Mouse (Mus musculus): ENCODE data around the gene Cers4. TPM values are rescaled to one million over a fixed set of nuclear protein-coding genes. Genes with fewer than 3 reads are reported as not detected.

Cers4 gene
- polyA plus RNA-seq, 1 experiment from 2014 or later = 14.9 TPM

DNA sequence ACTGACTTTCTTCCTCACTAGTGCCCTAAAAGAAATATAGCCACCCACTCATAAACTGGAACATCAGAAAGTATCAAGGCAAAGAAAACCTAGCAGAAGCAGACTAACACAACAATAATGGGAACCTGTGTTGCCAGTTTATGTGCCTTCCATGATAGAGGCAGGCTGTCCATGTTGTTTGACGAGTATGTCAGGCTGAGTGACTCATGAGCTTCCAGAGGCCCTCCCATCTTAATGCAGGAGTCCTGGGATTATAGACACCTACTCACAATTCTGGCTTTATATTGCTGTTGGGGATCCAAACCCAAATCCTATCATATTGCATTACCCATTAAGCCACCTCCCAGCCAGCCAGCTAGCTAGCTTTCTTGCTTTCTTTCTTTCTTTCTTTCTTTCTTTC is 12.5 kb downstream of the Cers4 start:
- no peaks in the 10 kb centered on the region for H3K9me3 ChIP-seq
- no peak overlapping the region for H3K4me3 ChIP-seq

DNA sequence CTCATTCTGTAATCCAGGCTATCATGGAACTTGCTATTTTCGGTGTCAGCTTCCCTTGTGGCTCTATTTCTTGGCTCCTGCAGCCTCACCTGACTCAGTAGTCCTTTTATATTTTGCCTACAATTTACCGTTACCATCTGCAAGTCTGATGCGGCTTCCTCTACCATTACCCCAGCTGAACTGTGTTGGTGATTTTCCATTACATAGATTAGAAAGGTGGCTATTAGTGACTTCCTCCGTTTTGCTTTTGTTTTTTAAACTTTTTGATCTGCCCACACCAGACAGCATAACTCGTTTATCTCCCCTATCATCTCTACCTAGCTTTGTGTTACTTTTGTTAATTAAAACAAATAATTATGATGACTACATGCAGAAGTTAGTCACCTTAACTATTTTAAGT is 14.7 kb downstream of the Cers4 start:
- Histone ChIP-seq H3K4me3 (no peak overlapping the region), H3K9me3 (no peaks in the 10 kb centered on the region), H3K4me1 (no peaks in the 10 kb centered on the region), H3K9ac (no peak overlapping the region), H3K27ac (no peak overlapping the region), H3K27me3 (no peaks in the 10 kb centered on the region), H3K36me3 (no peaks in the 10 kb centered on the region), H3K4me2 (replicated peaks) (no peak overlapping the region)
- no peak for ATAC-seq (ENCODE audit: insufficient number of reproducible peaks, insufficient read depth, low FRiP score, low TSS enrichment)
- 76% methylated on average over 5 of the region's 5 CpGs for WGBS

More for the DNA sequence above, 12.5 kb downstream of the Cers4 start:
- no peaks in the 10 kb centered on the region for H3K4me1 ChIP-seq
- H3K9ac ChIP-seq = no peak overlapping the region
- H3K27ac ChIP-seq = no peak overlapping the region
- no peak overlapping the region for H3K4me2 ChIP-seq (replicated peaks)
- H3K36me3 ChIP-seq = no peaks in the 10 kb centered on the region
- no peak for ATAC-seq (ENCODE audit: insufficient number of reproducible peaks, insufficient read depth, low FRiP score, low TSS enrichment)
- 79% methylated on average over 1 of the region's 1 CpGs for WGBS
- no peaks in the 10 kb centered on the region for H3K27me3 ChIP-seq

DNA sequence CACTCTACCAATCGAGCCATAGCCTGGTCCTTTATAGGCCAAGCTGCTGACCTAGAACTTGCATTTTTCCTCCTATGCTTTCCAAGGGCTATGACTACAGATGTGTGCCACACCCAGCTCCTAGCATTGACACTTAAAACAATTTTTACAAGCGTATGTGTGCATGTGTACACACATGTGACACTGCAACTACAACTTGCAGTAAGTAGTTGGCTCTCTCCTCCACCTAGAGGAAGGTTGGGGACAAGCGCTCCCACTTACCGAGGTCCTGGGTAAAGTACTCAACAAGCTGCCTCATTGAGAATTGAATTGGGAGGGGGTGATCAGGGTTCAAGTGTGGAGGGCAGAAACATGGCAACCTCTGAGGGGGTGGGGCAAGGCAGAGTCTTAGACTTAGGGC is 18.0 kb downstream of the Cers4 start:
- Histone ChIP-seq H3K27ac (peak overlapping the region; percentile 56; the same call in 1 of the 2 replicates), H3K4me2 (replicated peaks) (no peak overlapping the region), H3K4me1 (no peaks in the 10 kb centered on the region), H3K36me3 (no peaks in the 10 kb centered on the region), H3K9ac (no peak overlapping the region), H3K9me3 (no peaks in the 10 kb centered on the region), H3K4me3 (no peak overlapping the region), H3K27me3 (no peaks in the 10 kb centered on the region)
- ATAC-seq (ENCODE audit: insufficient number of reproducible peaks, insufficient read depth, low FRiP score, low TSS enrichment) = no peak
- WGBS = 84% methylated on average over 4 of the region's 4 CpGs

DNA sequence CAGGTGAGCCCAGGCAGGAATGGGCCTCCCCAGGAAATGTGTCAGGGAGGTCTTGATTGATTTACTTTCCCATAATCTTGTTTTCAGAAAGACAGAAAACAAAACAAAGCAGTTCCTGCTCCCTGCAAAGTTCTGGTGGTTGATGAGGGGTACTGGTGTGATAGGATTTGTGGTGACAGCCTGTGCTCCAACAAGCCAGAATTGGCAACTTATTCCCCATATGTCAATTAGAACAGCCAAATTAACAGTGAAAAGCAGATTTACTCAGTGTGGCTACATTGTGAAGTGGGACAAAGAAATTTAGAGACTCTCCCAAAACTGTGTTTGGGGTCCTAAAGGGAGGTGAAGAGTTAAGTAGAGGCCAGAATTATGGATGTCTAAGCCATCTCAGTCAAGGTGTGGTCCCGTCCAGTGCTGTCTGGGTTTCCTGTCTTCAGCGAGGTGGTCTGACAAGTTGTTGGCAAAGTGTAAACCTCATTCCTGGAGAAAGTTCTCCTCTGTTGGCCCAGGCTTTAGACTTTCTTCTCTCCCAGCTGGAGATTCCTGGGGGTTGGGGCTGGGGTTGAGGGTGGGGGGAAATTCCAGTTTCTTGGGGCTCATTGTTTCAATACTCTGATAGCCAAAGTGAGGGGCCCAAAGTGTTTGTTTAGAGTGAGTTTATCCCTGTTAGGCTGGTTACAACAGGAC is 18.7 kb downstream of the Cers4 start:
- Histone ChIP-seq H3K4me1 (no peaks in the 10 kb centered on the region), H3K36me3 (no peaks in the 10 kb centered on the region), H3K9ac (no peak overlapping the region), H3K27me3 (no peaks in the 10 kb centered on the region), H3K4me3 (no peak overlapping the region), H3K27ac (peak overlapping the region; percentile 56), H3K4me2 (replicated peaks) (no peak overlapping the region), H3K9me3 (no peaks in the 10 kb centered on the region)
- ATAC-seq (ENCODE audit: insufficient number of reproducible peaks, insufficient read depth, low FRiP score, low TSS enrichment) = no peak; the same call in 1 of the 2 replicates
- 23% methylated on average over 2 of the region's 2 CpGs for WGBS

DNA sequence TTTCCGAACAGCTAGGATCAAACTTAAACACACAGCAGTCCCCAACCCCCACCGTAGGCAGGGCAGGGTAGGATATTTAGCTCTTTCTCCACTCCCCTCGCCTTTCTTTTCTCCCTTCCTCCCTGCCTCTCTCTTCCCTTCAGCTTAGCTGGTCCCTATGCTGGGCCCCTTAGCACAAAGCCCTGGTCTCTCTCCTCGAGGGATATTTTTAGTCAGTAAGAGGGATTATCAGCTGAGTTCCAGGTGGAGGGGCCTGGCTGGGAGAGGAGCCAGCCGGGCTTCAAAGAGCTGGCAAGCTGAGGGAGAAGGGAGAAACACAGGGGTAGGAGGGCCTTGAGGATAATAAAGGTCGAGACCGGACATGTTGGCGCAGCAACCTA is 19.3 kb downstream of the Cers4 start:
- Histone ChIP-seq H3K27ac (peak overlapping the region; percentile 52), H3K4me2 (replicated peaks) (no peak overlapping the region)
- ATAC-seq (ENCODE audit: insufficient number of reproducible peaks, insufficient read depth, low FRiP score, low TSS enrichment) = peak; percentile 64

DNA sequence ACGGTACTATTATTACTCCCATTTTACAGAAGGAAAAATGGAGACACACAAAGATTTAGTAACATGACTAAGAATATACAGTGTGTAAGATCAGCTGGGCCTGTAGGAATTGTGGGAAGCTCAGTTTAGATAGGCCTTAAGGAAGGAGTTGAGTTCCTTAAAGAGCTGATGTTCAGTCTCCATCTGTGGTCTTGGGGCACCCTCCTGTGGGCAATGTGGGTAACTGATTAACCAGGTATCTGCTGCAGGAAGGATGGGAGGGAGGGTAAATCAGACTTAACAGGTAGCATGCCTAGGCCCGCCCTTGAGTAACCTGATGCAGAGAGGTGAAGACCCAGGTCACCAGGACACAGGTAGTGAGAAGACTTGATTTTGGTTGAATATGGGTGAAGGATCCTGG is 23.3 kb downstream of the Cers4 start:
- no peak overlapping the region for H3K9ac ChIP-seq
- H3K4me3 ChIP-seq = no peak overlapping the region
- H3K4me1 ChIP-seq = no peaks in the 10 kb centered on the region
- H3K4me2 ChIP-seq (replicated peaks) = no peak overlapping the region
- no peaks in the 10 kb centered on the region for H3K27me3 ChIP-seq
- ATAC-seq (ENCODE audit: insufficient number of reproducible peaks, insufficient read depth, low FRiP score, low TSS enrichment) = no peak
- H3K36me3 ChIP-seq = 0 out of 2 replicates have a peak, but pooled peaks cover 3% of the 10 kb centered on the region
- H3K9me3 ChIP-seq = no peaks in the 10 kb centered on the region
- 85% methylated on average over 2 of the region's 2 CpGs for WGBS
- H3K27ac ChIP-seq = no peak overlapping the region

More for the DNA sequence above, 19.3 kb downstream of the Cers4 start:
- Histone ChIP-seq H3K9me3 (no peaks in the 10 kb centered on the region), H3K36me3 (no peaks in the 10 kb centered on the region), H3K4me3 (no peak overlapping the region), H3K4me1 (no peaks in the 10 kb centered on the region), H3K9ac (no peak overlapping the region), H3K27me3 (no peaks in the 10 kb centered on the region)
- WGBS = 31% methylated on average over 8 of the region's 8 CpGs

DNA sequence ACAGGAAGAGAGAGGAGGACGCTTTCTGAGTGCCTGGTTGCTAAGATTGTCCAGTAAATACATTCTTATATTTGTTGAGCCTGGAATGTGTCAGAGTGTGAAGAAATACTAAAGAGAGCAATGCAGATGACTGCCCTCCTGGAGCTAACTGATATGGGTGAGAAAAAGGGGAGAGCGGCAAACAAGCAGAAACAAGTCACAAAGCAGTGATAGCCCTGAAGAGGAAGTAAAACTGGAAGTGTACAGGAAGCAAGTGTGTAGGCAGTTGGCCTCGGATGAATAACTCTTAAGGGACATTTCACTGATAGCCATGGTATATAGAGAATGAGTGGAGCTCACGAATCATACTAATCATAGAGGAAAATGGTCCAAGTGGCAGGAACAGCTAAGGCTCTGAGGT is 28.6 kb downstream of the Cers4 start:
- H3K4me1 ChIP-seq = no peaks in the 10 kb centered on the region
- H3K4me2 ChIP-seq (replicated peaks) = no peak overlapping the region
- 84% methylated on average over 4 of the region's 4 CpGs for WGBS
- no peak overlapping the region for H3K4me3 ChIP-seq
- peaks cover 7% of the 10 kb centered on the region; the same call in 1 of the 2 replicates for H3K36me3 ChIP-seq
- H3K27ac ChIP-seq = no peak overlapping the region
- no peak for ATAC-seq (ENCODE audit: insufficient number of reproducible peaks, insufficient read depth, low FRiP score, low TSS enrichment)
- H3K27me3 ChIP-seq = no peaks in the 10 kb centered on the region
- no peaks in the 10 kb centered on the region for H3K9me3 ChIP-seq
- no peak overlapping the region for H3K9ac ChIP-seq

DNA sequence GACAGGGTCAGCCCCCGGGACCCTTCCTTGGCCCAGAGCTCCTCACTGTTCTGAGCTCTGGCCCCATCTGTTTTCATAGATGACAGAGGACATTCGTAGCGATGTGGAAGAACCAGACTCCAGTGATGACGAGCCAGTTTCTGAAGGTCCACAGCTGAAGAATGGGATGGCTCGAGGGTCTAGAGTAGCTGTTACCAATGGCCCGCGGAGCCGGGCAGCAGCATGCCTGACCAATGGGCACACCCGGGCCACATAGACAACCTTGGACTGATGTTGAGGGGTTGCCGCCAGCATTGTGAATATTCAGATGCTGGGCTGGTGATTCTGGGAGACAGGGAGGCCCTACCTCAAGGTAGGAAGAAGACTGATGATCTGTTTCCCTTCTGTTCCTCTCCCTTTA is 30.7 kb downstream of the Cers4 start:
- no peak for ATAC-seq (ENCODE audit: insufficient number of reproducible peaks, insufficient read depth, low FRiP score, low TSS enrichment)
- Histone ChIP-seq H3K9me3 (no peaks in the 10 kb centered on the region), H3K27ac (no peak overlapping the region), H3K27me3 (no peaks in the 10 kb centered on the region), H3K36me3 (peaks cover 5% of the 10 kb centered on the region; the same call in 1 of the 2 replicates), H3K4me1 (no peaks in the 10 kb centered on the region), H3K9ac (no peak overlapping the region), H3K4me3 (no peak overlapping the region), H3K4me2 (replicated peaks) (no peak overlapping the region)
- WGBS = 94% methylated on average over 10 of the region's 10 CpGs

Other genes starting within 250 kb of the Cers4 start
- 5.8 and 6.5 TPM in 2 replicates for gene Tgfbr3l, start 244.8 kb upstream of the Cers4 start, polyA plus RNA-seq (2016; fragmentation: Nextera tagmentation; extraction: Ambion mirVana)
- gene Snapc2, start 239.9 kb upstream of the Cers4 start, polyA plus RNA-seq (2016; fragmentation: Nextera tagmentation; extraction: Ambion mirVana) = 71.3 and 71.7 TPM in 2 replicates
- 120 and 141 TPM in 2 replicates for gene Ctxn1, start 233.8 kb upstream of the Cers4 start, polyA plus RNA-seq (2016; fragmentation: Nextera tagmentation; extraction: Ambion mirVana)
- 64.1 and 64.3 TPM in 2 replicates for gene Timm44, start 217.1 kb upstream of the Cers4 start, polyA plus RNA-seq (2016; fragmentation: Nextera tagmentation; extraction: Ambion mirVana)
- 23.1 and 26.0 TPM in 2 replicates for gene Ccl25, start 167.8 kb upstream of the Cers4 start, polyA plus RNA-seq (2016; fragmentation: Nextera tagmentation; extraction: Ambion mirVana)
- 316 and 334 TPM in 2 replicates for gene Elavl1, start 167.6 kb upstream of the Cers4 start, polyA plus RNA-seq (2016; fragmentation: Nextera tagmentation; extraction: Ambion mirVana)
- gene Zfp958, start 120.1 kb downstream of the Cers4 start, polyA plus RNA-seq (2016; fragmentation: Nextera tagmentation; extraction: Ambion mirVana) = 13.5 and 13.6 TPM in 2 replicates

Measured in embryonic facial prominence, embryonic 12.5 days (tissue).